Mouse (Mus musculus): ENCODE data around the gene Cyp4v3. TPM values are rescaled to one million over a fixed set of nuclear protein-coding genes. Genes with fewer than 3 reads are reported as not detected.

The Cyp4v3 gene
- polyA plus RNA-seq (2015; fragmentation: Illumina TruSeq; extraction: RNeasy Lipid Tissue Mini Kit (QIAGEN cat#74804); ENCODE audit: insufficient read depth, low replicate concordance) = 23.6 TPM

GRCm38 (mm10) chr8:45332685-45333409 lies at the start of gene Cyp4v3:
Cyp4v3 (minus strand) TSS chr8:45333216.

GRCm38 (mm10) chr8:45381963-45382347 lies 48.9 kb upstream of the Cyp4v3 start, which contains the start of gene Fam149a:
Fam149a (minus strand) TSS chr8:45382291.

GRCm38 (mm10) chr8:45308366-45308765 lies 24.6 kb downstream of the Cyp4v3 start, which contains the start of gene Gm45753:
Gm45753 (minus strand) TSS chr8:45308466.

GRCm38 (mm10) chr8:45294687-45295086 lies 38.3 kb downstream of the Cyp4v3 start, which contains the start of gene Klkb1:
Klkb1 (minus strand) TSS chr8:45294859.

GRCm38 (mm10) chr8:45261920-45262319 lies 71.1 kb downstream of the Cyp4v3 start, which contains the start of gene F11:
F11 (minus strand) TSS chr8:45262031.

Other genes with a start within 250 kb of the Cyp4v3 start
- not detected for gene F11, start 71.2 kb downstream of the Cyp4v3 start, polyA plus RNA-seq (2015; fragmentation: Illumina TruSeq; extraction: RNeasy Lipid Tissue Mini Kit (QIAGEN cat#74804); ENCODE audit: insufficient read depth, low replicate concordance)
- 0.17 TPM for gene Klkb1, start 38.4 kb downstream of the Cyp4v3 start, polyA plus RNA-seq (2015; fragmentation: Illumina TruSeq; extraction: RNeasy Lipid Tissue Mini Kit (QIAGEN cat#74804); ENCODE audit: insufficient read depth, low replicate concordance)
- not detected for gene Gm45753, start 24.8 kb downstream of the Cyp4v3 start, polyA plus RNA-seq (2015; fragmentation: Illumina TruSeq; extraction: RNeasy Lipid Tissue Mini Kit (QIAGEN cat#74804); ENCODE audit: insufficient read depth, low replicate concordance)
- gene Fam149a, start 49.1 kb upstream of the Cyp4v3 start, polyA plus RNA-seq (2015; fragmentation: Illumina TruSeq; extraction: RNeasy Lipid Tissue Mini Kit (QIAGEN cat#74804); ENCODE audit: insufficient read depth, low replicate concordance) = 5.9 TPM
- gene Tlr3, start 77.9 kb upstream of the Cyp4v3 start, polyA plus RNA-seq (2015; fragmentation: Illumina TruSeq; extraction: RNeasy Lipid Tissue Mini Kit (QIAGEN cat#74804); ENCODE audit: insufficient read depth, low replicate concordance) = 29.9 TPM
- 51.9 TPM for gene Sorbs2, start 174.6 kb upstream of the Cyp4v3 start, polyA plus RNA-seq (2015; fragmentation: Illumina TruSeq; extraction: RNeasy Lipid Tissue Mini Kit (QIAGEN cat#74804); ENCODE audit: insufficient read depth, low replicate concordance)